Mouse (Mus musculus) lung, postnatal 0 days (tissue): ENCODE measurements at regions not wholly inside any gene's neighbourhood (a gene's known extent, or its start where the extent isn't known, plus 50 kb on each side); places are given as distances from the start of the nearest gene placed in this dataset.

Experiments used
- CTCF ChIP-seq: IDR thresholded peaks from 2 replicates; pipeline ENCODE4 v1.5.1; 2016; ENCODE audit warnings: antibody characterized with exemption, mild to moderate bottlenecking
- EP300 ChIP-seq: IDR thresholded peaks from 2 replicates; pipeline ENCODE4 v1.6.1; 2016; ENCODE audit warnings: antibody characterized with exemption, mild to moderate bottlenecking, control low read depth

- TF ChIP-seq CTCF (no peak), EP300 (no peak)
These were observed 150.0 kb upstream of the Igsf21 start for GRCm38 (mm10) chr4:140396548-140396947.
